Mouse (Mus musculus): ENCODE measurements around the gene Gm29609. TPM values are rescaled to one million over a fixed set of nuclear protein-coding genes. Genes with fewer than 3 reads are reported as not detected.

Gene Gm29609
- polyA plus RNA-seq, 2 experiments = 0.96 to 4.3 TPM

DNA sequence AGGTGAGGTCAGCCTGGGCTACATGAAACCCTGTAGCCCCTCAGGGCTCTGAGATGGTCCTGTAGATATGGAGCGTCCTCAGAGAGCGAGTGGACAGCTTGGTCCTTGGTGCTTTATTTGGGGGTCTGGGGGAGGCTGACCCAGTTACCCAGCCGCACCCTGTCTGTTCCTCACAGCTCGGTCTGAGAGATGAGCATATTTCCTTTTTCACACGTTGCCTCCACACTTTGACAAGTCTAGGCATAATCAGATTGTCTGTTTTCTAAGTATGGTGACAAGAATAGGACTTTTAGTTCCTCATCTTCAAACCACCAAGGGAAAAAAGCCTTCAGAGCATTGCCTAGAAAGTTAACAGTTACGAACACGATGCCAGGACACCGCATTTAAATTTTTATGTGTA lies 58.6 kb downstream of the Gm29609 start:
- WGBS = 78% methylated on average over 8 of the region's 8 CpGs
- TF ChIP-seq POLR2A (IDR thresholded peaks at IDR 0.05; ENCODE audit: borderline replicate concordance, extremely low read depth, insufficient read depth, insufficient read length) = no peak

DNA sequence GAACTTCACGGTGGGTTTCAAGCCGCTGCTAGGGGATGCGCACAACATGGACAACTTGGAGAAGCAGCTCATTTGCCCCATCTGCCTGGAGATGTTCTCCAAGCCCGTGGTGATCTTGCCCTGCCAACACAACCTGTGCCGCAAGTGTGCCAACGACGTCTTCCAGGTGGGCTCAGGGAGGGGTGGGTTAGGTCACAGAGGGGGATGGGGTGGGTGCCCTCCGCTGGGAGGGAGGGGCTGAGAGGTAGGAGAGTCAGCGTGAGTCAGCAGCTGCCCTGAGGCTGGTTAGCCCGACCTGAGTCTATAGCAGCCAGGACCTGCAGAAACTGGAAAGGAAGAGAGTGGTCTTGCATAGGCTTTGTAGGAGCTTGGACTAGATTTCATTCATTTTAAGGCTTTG lies 62.8 kb downstream of the Gm29609 start:
- no peak overlapping the region for H3K27ac ChIP-seq (replicated peaks; ENCODE audit: low read depth, low read length)
- ATAC-seq (ENCODE audit: low FRiP score, low read depth) (no peak), DNase-seq (ENCODE audit: low spot score) (no peak)
- WGBS = 35% methylated on average over 10 of the region's 10 CpGs
- H3K9me3 ChIP-seq (ENCODE audit: control insufficient read depth, low read length) = no peaks in the 10 kb centered on the region
- H3K4me2 ChIP-seq (replicated peaks; ENCODE audit: low read depth, low read length, severe bottlenecking) = no peak overlapping the region
- H3K4me1 ChIP-seq (ENCODE audit: control insufficient read depth, insufficient read depth, low read length) = no peaks in the 10 kb centered on the region
- no peak overlapping the region for H3K9ac ChIP-seq (ENCODE audit: low read depth, low read length, severe bottlenecking)
- H3K4me3 ChIP-seq (replicated peaks; ENCODE audit: low read length) = no peak overlapping the region
- H3K27me3 ChIP-seq (ENCODE audit: control insufficient read depth, insufficient read depth, low read length) = no peaks in the 10 kb centered on the region
- H3K36me3 ChIP-seq (ENCODE audit: control insufficient read depth, insufficient read depth, low read length) = no peaks in the 10 kb centered on the region
- no peak for TF ChIP-seq POLR2A (IDR thresholded peaks at IDR 0.05; ENCODE audit: borderline replicate concordance, extremely low read depth, insufficient read depth, insufficient read length)

More for the DNA sequence above, 58.6 kb downstream of the Gm29609 start:
- DNase-seq (ENCODE audit: low spot score) (no peak), ATAC-seq (ENCODE audit: low FRiP score, low read depth) (no peak)
- Histone ChIP-seq H3K27me3 (ENCODE audit: control insufficient read depth, insufficient read depth, low read length) (no peaks in the 10 kb centered on the region), H3K36me3 (ENCODE audit: control insufficient read depth, insufficient read depth, low read length) (no peaks in the 10 kb centered on the region), H3K4me1 (ENCODE audit: control insufficient read depth, insufficient read depth, low read length) (no peaks in the 10 kb centered on the region), H3K27ac (replicated peaks; ENCODE audit: low read depth, low read length) (no peak overlapping the region), H3K4me3 (replicated peaks; ENCODE audit: low read length) (no peak overlapping the region), H3K9ac (ENCODE audit: low read depth, low read length, severe bottlenecking) (no peak overlapping the region), H3K4me2 (replicated peaks; ENCODE audit: low read depth, low read length, severe bottlenecking) (no peak overlapping the region), H3K9me3 (ENCODE audit: control insufficient read depth, low read length) (no peaks in the 10 kb centered on the region)

DNA sequence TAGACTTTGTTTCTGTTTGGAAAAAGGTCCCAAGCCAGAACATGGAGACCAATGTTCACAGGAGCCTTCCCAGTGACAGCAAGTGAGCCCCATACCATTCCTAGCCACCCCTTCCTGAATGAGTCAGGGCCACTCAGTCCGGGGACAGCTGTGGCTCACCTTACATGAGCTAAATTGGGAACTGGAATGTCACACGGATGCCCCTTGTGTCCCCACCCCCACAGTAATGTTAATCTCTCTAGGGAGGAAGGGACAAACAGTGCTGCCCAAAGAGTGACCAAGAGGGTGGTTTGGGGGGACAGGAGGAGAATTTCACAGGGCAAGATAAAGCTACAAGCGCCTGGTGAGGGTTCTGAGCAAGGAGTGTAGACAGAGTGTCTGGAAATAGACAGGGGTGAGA lies 63.4 kb downstream of the Gm29609 start, which contains the start of gene Trim54:
Gene Trim54, plus strand, starts transcription at position 359 of the 400 bp plus-strand sequence.
- WGBS = 37% methylated on average over 3 of the region's 3 CpGs
- Histone ChIP-seq H3K4me1 (ENCODE audit: control insufficient read depth, insufficient read depth, low read length) (no peaks in the 10 kb centered on the region), H3K27me3 (ENCODE audit: control insufficient read depth, insufficient read depth, low read length) (no peaks in the 10 kb centered on the region), H3K27ac (replicated peaks; ENCODE audit: low read depth, low read length) (no peak within 1 kb of the TSS), H3K4me3 (replicated peaks; ENCODE audit: low read length) (no peak within 1 kb of the TSS), H3K9ac (ENCODE audit: low read depth, low read length, severe bottlenecking) (no peak within 1 kb of the TSS), H3K4me2 (replicated peaks; ENCODE audit: low read depth, low read length, severe bottlenecking) (no peak within 1 kb of the TSS), H3K36me3 (ENCODE audit: control insufficient read depth, insufficient read depth, low read length) (no peaks in the 10 kb centered on the region), H3K9me3 (ENCODE audit: control insufficient read depth, low read length) (no peaks in the 10 kb centered on the region)
- TF ChIP-seq POLR2A (IDR thresholded peaks at IDR 0.05; ENCODE audit: borderline replicate concordance, extremely low read depth, insufficient read depth, insufficient read length) = no peak
- ATAC-seq (ENCODE audit: low FRiP score, low read depth) (no peak), DNase-seq (ENCODE audit: low spot score) (no peak)

DNA sequence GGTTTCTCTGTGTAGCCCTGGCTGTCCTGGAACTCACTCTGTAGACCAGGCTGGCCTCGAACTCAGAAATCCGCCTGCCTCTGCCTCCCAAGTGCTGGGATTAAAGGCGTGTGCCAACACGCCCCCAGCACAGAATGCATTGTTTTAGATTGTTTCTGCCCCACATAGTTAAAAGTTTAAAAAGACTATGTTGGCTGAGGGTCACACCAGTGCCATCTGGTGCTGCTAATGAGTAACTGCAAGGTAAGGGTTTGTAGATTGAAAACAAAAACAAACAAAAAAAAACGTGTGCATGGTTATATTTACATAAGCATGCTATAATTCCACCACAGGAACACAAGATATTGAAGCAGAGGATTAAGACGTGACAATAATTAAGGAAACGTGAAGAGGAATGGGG lies 68.9 kb downstream of the Gm29609 start:
- no peak for DNase-seq (ENCODE audit: low spot score)
- H3K27ac ChIP-seq (replicated peaks; ENCODE audit: low read depth, low read length) = no peak overlapping the region
- H3K9ac ChIP-seq (ENCODE audit: low read depth, low read length, severe bottlenecking) = no peak overlapping the region
- H3K27me3 ChIP-seq (ENCODE audit: control insufficient read depth, insufficient read depth, low read length) = no peaks in the 10 kb centered on the region
- no peak for ATAC-seq (ENCODE audit: low FRiP score, low read depth)
- H3K4me3 ChIP-seq (replicated peaks; ENCODE audit: low read length) = no peak overlapping the region
- no peaks in the 10 kb centered on the region for H3K36me3 ChIP-seq (ENCODE audit: control insufficient read depth, insufficient read depth, low read length)
- no peaks in the 10 kb centered on the region for H3K9me3 ChIP-seq (ENCODE audit: control insufficient read depth, low read length)
- no peak for TF ChIP-seq POLR2A (IDR thresholded peaks at IDR 0.05; ENCODE audit: borderline replicate concordance, extremely low read depth, insufficient read depth, insufficient read length)
- WGBS = 36% methylated on average over 7 of the region's 7 CpGs
- no peaks in the 10 kb centered on the region for H3K4me1 ChIP-seq (ENCODE audit: control insufficient read depth, insufficient read depth, low read length)
- no peak overlapping the region for H3K4me2 ChIP-seq (replicated peaks; ENCODE audit: low read depth, low read length, severe bottlenecking)

DNA sequence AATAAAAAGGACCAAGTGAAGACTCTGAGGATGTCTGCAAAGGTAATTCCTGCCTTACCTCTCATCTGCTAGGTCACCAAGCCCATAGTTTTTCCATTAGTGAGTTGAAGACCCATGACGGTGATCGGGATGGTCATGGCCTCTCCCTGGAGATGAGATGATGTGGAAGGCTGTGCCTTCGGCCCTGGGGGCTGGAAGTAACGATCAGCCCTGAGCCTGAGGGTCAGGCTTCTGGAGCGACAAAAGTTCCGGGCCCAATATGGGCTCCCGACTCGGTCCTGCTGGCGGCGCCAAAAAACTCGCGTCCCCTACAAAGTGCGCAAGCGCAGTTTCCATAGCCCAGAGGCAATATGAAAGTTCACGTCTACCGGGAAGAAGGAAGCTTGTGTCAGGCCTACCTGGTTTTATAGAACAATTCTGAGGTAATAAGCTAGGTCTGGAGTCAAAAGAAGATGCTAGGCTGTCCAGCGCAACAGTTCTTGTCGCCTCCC lies 71.7 kb downstream of the Gm29609 start, which contains the start of gene Slc30a3:
Gene Slc30a3, minus strand, starts transcription at position 238 of the 491 bp plus-strand sequence.
- DNase-seq (ENCODE audit: low spot score) (no peak), ATAC-seq (ENCODE audit: low FRiP score, low read depth) (no peak)
- TF ChIP-seq POLR2A (IDR thresholded peaks at IDR 0.05; ENCODE audit: borderline replicate concordance, extremely low read depth, insufficient read depth, insufficient read length) = no peak
- Histone ChIP-seq H3K36me3 (ENCODE audit: control insufficient read depth, insufficient read depth, low read length) (no peaks in the 10 kb centered on the region), H3K27ac (replicated peaks; ENCODE audit: low read depth, low read length) (no peak within 1 kb of the TSS), H3K4me1 (ENCODE audit: control insufficient read depth, insufficient read depth, low read length) (no peaks in the 10 kb centered on the region), H3K27me3 (ENCODE audit: control insufficient read depth, insufficient read depth, low read length) (no peaks in the 10 kb centered on the region), H3K4me2 (replicated peaks; ENCODE audit: low read depth, low read length, severe bottlenecking) (no peak within 1 kb of the TSS), H3K9ac (ENCODE audit: low read depth, low read length, severe bottlenecking) (no peak within 1 kb of the TSS), H3K4me3 (replicated peaks; ENCODE audit: low read length) (no peak within 1 kb of the TSS), H3K9me3 (ENCODE audit: control insufficient read depth, low read length) (no peaks in the 10 kb centered on the region)
- WGBS = 87% methylated on average over 18 of the region's 18 CpGs
